Mouse (Mus musculus) v-Abl transformed pro-B cells (cell line): Measurements from ENCODE around the gene Pcgf6.

Experiments
- in situ Hi-C, 2 experiments: fragments of 400-800 bp; cut with MboI; formaldehyde crosslinking; loops; one replicate each; pipeline ENCODE4 v1.15.1; 2025; ENCODE audit not compliant: unreplicated experiment in 2 of 2

Pcgf6 gene

GRCm38 (mm10) chr19:47003742-47004511 lies 46.8 kb downstream of the Pcgf6 start:
- in situ Hi-C loops, result loop anchor here in 1 of 2 experiments (25.0 kb wide), 1 partner anchor 892 kb away; no protein-coding TSS in a partner anchor

DNA sequence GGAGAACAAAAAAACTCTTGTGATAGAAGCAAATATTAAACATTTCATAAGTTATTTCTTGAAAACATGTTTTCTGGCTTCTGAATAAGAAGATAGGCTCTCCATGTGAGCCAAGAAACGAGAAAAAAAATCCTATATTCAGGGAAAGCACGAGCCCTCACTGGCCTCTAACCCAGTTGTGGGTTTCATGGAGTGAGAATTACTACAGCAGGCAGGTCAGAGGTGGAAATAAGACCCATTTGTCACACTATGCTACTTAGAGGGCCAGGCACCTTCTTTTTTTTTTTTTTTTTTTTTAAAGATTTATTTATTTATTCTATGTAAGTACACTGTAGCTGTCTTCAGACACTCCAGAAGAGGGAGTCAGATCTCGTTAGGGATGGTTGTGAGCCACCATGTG lies 50.3 kb downstream of the Pcgf6 start:
- in situ Hi-C loops, result loop anchor here in 1 of 2 experiments (25.0 kb wide), 1 partner anchor 888 kb away; no protein-coding TSS in a partner anchor

- in situ Hi-C loops, result loop anchor here (10.0 to 25.0 kb wide), 3 partner anchors 325 to 887 kb away; partner anchors contain the start of gene Cyp17a1 (in 1 of the 2)
These were observed 51.0 kb downstream of the Pcgf6 start for GRCm38 (mm10) chr19:46999753-47000152.

GRCm38 (mm10) chr19:46998953-46999352 lies 51.8 kb downstream of the Pcgf6 start:
- in situ Hi-C loops, result loop anchor here (10.0 kb wide), 2 partner anchors 324 to 334 kb away; partner anchors contain the start of gene Cyp17a1 (in 1 of the 2)

DNA sequence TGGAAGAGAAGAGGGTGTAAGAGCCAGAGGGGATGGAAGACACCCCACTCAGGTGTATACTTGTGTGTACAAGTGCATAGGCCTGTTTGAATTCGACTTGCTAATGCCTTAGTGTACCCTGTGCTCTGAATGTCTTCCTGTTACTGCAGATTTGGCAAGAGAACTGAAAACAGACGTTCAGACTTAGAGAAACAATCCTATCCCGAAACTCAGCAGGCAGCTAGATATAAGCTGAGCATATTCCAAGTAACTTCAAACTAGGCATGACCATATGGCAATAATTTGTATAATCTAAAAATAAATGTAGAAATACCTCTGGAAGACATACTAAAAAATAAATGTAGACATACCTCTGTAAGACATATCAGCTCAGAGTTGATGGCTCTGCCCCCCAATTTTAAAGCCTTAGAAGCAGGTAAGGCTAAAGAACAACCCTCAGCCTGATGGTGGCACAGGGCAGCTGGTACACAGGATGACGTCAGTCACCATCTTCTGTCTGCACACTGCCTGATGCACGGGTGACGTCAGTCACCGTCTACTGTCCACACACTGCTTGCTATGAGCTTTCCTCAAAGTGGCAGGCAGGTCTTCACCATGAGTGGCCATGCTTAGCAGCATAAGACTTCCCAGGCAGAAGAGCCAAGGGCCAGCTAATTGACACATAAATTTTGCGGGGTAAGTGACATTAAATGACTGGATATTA lies 52.4 kb downstream of the Pcgf6 start:
- in situ Hi-C loops, result loop anchor here (10.0 kb wide), 2 partner anchors 324 to 334 kb away; partner anchors contain the start of gene Cyp17a1 (in 1 of the 2)

- in situ Hi-C loops, result loop anchor here (10.0 kb wide), 2 partner anchors 321 to 331 kb away; partner anchors contain the start of gene Cyp17a1 (in 1 of the 2)
These were observed 54.6 kb downstream of the Pcgf6 start for GRCm38 (mm10) chr19:46996095-46996494.

- in situ Hi-C loops, result loop anchor here (5.0 to 10.0 kb wide), 4 partner anchors 115 to 328 kb away; partner anchors contain the start of genes Cnnm2 (in 2 of the 2) and Cyp17a1 (in 1 of the 2)
These were observed 58.4 kb downstream of the Pcgf6 start for GRCm38 (mm10) chr19:46992329-46992728.

GRCm38 (mm10) chr19:46991145-46991544 lies 59.6 kb downstream of the Pcgf6 start:
- in situ Hi-C loops, result loop anchor here (5.0 to 10.0 kb wide), 4 partner anchors 114 to 326 kb away; partner anchors contain the start of genes Cnnm2 (in 2 of the 2) and Cyp17a1 (in 1 of the 2)

DNA sequence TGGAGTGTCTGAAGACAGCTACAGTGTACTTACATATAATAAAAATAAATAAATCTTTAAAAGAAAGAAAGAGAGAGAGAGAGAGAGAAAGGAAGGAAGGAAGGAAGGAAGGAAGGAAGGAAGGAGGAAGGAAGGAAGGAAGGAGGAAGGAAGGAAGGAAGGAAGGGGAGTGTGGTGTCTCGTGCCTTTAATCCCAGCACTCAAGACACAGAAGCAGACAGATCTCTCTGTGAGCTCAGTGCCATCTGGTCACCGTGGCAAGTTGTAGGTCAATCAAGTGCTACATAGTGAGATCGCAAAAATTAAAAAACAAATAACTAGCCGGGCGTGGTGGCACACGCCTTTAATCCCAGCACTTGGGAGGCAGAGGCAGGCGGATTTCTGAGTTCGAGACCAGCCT lies 60.1 kb downstream of the Pcgf6 start:
- in situ Hi-C loops, result loop anchor here (5.0 to 10.0 kb wide), 4 partner anchors 113 to 326 kb away; partner anchors contain the start of genes Cnnm2 (in 2 of the 2) and Cyp17a1 (in 1 of the 2)

GRCm38 (mm10) chr19:46990153-46990518 lies 60.6 kb downstream of the Pcgf6 start:
- in situ Hi-C loops, result loop anchor here (5.0 to 10.0 kb wide), 4 partner anchors 113 to 325 kb away; partner anchors contain the start of genes Cnnm2 (in 2 of the 2) and Cyp17a1 (in 1 of the 2)

DNA sequence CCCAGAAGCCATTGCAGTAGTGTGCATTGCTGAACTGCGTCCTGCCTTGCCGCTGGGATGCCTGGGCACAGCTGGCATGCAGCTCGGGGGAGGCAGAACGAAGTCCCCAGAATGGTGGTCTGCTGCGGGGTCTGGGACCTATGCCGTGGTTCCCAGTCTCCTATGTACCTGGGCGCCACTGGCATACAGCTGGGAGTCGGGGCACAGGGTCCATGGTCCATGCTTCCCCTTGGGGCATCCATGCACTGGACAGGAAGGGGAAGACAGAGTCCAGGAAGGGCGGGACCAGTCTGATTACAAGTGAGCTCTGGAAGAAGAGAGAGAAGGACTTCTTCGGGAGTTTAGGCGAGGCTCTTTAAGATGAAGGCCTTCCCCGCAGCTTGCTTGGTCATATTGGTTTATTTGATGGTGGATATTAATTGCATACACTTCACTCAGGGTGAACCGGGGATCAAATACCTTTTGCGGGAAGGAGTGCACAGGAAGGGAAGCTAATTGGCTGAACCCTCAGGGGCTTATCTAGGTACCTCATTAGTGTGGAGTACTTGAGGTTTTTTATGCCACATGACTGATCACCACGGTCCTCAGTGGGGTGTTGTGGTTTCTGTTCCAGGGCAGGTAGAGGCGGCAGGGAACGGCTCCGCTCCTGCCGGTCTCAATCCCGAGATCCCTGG lies 61.1 kb downstream of the Pcgf6 start:
- in situ Hi-C loops, result loop anchor here (5.0 to 10.0 kb wide), 4 partner anchors 112 to 325 kb away; partner anchors contain the start of genes Cnnm2 (in 2 of the 2) and Cyp17a1 (in 1 of the 2)

DNA sequence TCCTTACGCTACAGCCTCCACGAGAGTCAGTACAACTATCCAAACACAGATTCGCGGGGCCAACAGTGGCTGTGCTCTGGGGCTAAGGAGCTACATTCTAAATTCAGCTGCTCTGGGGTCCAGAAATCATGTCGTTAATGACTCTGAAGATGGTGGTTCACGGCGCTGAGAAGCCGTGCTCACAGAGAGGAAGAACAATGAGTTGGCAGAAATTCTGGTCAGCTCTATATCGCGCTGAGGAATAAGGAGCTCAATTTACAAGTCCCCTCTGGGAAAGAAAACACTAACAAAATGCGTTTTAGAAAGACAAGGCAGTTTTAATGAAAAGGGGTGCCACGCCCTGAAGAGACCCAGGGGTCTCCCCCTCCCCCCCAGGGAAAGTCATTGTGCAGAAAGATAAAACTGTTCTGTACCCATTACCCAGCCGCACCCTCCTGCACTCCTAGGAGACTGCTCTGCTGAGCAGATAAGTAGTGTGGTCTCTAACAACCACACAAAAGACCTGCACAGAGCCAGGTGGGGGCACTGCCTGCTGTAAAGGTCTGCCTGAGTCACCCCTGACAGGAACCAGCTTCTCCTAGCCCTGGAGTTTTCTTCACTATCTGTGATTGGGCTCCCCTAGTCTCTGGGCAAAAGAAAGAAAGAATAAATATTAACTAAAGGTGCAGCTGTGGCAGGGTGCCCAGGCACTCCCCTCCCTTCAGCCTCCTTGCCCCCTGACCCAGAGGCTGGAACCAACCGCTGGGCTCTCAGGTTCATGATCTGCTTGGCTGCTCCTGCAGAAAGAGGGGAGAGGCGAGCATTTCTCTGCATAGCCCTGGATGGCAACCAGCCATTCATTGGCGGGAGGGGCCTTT lies 62.2 kb downstream of the Pcgf6 start:
- in situ Hi-C loops, result loop anchor here in 1 of 2 experiments (5.0 kb wide), 1 partner anchor 111 kb away; no protein-coding TSS in a partner anchor

GRCm38 (mm10) chr19:46987646-46988045 lies 63.1 kb downstream of the Pcgf6 start:
- in situ Hi-C loops, result loop anchor here in 1 of 2 experiments (5.0 kb wide), 1 partner anchor 110 kb away; no protein-coding TSS in a partner anchor

DNA sequence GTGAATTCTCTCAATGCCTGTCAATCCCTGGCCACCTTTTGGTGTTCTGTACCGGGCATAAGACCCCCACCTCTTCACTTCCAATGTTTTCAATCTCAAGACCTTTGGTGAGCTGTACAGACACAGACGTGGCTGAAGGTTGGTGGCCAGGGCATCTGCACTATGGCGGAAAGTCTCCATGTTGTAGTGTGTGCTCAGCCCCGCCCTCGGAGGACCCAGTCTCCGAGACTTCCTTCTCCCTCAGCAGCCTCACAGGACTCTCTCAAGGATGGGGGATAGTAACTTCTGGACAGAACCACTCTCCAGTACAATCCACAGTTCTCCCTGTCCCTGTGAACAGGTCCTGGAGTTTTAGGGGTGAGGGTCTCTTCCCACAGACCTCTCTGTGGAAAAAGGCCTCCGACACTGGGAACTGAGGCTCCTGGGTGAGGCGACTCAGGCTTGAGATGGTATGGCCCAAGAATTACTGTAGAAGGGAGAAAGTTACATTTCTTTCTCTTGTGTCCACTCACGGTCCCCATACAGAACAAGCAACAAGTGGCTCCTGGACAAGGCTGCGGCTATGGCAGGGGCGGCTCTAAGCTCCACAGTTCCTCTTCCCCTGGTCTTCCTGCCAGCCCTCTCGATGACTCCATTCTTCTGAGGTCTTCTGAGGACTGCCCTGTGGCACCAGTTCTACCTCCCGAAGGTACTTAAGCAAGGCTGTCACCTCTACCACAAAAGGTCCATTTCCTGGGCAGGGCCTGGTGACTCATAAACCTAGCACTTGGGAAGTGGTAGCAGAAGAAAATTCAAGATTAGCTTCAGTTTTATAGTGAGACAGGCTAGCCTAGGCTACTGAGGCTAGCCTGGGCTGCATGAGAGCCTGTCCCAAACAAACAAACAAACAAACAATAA lies 65.7 kb downstream of the Pcgf6 start:
- in situ Hi-C loops, result loop anchor here in 1 of 2 experiments (5.0 kb wide), 1 partner anchor 108 kb away; no protein-coding TSS in a partner anchor

GRCm38 (mm10) chr19:46983966-46984380 lies 66.7 kb downstream of the Pcgf6 start:
- in situ Hi-C loops, result no loop called here
